Mouse (Mus musculus): ENCODE measurements at regions not wholly inside any gene's neighbourhood (a gene's known extent, or its start where the extent isn't known, plus 50 kb on each side); places are given as distances from the start of the nearest gene placed in this dataset.

- no peaks in the 10 kb centered on the region for H3K9me3 ChIP-seq (replicated peaks; ENCODE audit: control insufficient read depth, low read length)
- no peak overlapping the region for H3K27ac ChIP-seq (ENCODE audit: low read length)
- H3K4me3 ChIP-seq (replicated peaks; ENCODE audit: low read length): no peak overlapping the region
- no peak for ATAC-seq (ENCODE audit: insufficient read depth, low FRiP score)
- H3K27me3 ChIP-seq (ENCODE audit: control insufficient read depth, insufficient read depth, low read length): no peaks in the 10 kb centered on the region
- WGBS: 79% methylated on average over 11 of the region's 11 CpGs
- no peaks in the 10 kb centered on the region for H3K36me3 ChIP-seq (ENCODE audit: control insufficient read depth, insufficient read depth, low read length)
- H3K4me2 ChIP-seq (ENCODE audit: low read depth, low read length): no peak overlapping the region
- no peaks in the 10 kb centered on the region for H3K4me1 ChIP-seq (ENCODE audit: control insufficient read depth, insufficient read depth, low read length)
- no peak overlapping the region for H3K9ac ChIP-seq (ENCODE audit: low read length)
Measured at GRCm38 (mm10) chr7:40794458-40795207, 103.5 kb upstream of the Vstm2b start.

DNA sequence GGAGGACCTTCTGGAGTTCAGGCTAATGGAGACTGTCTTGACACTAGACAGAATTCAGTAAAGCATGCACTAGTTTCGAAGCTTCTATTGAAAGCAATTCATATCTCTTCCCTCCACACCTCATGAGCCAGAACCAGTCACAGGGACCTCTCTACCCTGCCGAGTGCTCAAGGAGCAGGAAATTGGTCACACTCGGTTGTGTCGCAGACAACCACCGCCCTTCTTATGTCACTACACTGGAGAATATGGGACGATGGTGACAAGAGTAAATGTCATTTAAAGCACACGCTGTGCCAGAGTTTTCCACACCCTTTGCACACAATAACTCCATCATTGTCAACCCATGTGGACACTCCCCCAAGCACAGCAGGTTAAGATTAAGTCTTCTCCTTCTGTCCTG lies 98.3 kb upstream of the Vstm2b start:
- Histone ChIP-seq H3K4me2 (ENCODE audit: low read depth, low read length) (no peak overlapping the region), H3K4me3 (replicated peaks; ENCODE audit: low read length) (no peak overlapping the region), H3K9me3 (replicated peaks; ENCODE audit: control insufficient read depth, low read length) (no peaks in the 10 kb centered on the region), H3K27me3 (ENCODE audit: control insufficient read depth, insufficient read depth, low read length) (no peaks in the 10 kb centered on the region), H3K9ac (ENCODE audit: low read length) (no peak overlapping the region), H3K27ac (ENCODE audit: low read length) (no peak overlapping the region), H3K4me1 (ENCODE audit: control insufficient read depth, insufficient read depth, low read length) (no peaks in the 10 kb centered on the region), H3K36me3 (ENCODE audit: control insufficient read depth, insufficient read depth, low read length) (no peaks in the 10 kb centered on the region)
- ATAC-seq (ENCODE audit: insufficient read depth, low FRiP score): no peak
- WGBS: 62% methylated on average over 7 of the region's 7 CpGs

- no peak overlapping the region for H3K9ac ChIP-seq (ENCODE audit: low read length)
- H3K27me3 ChIP-seq (ENCODE audit: control insufficient read depth, insufficient read depth, low read length): no peaks in the 10 kb centered on the region
- ATAC-seq (ENCODE audit: insufficient read depth, low FRiP score): no peak
- WGBS: 50% methylated on average over 2 of the region's 2 CpGs
- H3K4me1 ChIP-seq (ENCODE audit: control insufficient read depth, insufficient read depth, low read length): no peaks in the 10 kb centered on the region
- no peaks in the 10 kb centered on the region for H3K36me3 ChIP-seq (ENCODE audit: control insufficient read depth, insufficient read depth, low read length)
- no peaks in the 10 kb centered on the region for H3K9me3 ChIP-seq (replicated peaks; ENCODE audit: control insufficient read depth, low read length)
- H3K27ac ChIP-seq (ENCODE audit: low read length): no peak overlapping the region
- H3K4me3 ChIP-seq (replicated peaks; ENCODE audit: low read length): no peak overlapping the region
- H3K4me2 ChIP-seq (ENCODE audit: low read depth, low read length): no peak overlapping the region
Measured at GRCm38 (mm10) chr7:40801291-40801690, 96.8 kb upstream of the Vstm2b start.

DNA sequence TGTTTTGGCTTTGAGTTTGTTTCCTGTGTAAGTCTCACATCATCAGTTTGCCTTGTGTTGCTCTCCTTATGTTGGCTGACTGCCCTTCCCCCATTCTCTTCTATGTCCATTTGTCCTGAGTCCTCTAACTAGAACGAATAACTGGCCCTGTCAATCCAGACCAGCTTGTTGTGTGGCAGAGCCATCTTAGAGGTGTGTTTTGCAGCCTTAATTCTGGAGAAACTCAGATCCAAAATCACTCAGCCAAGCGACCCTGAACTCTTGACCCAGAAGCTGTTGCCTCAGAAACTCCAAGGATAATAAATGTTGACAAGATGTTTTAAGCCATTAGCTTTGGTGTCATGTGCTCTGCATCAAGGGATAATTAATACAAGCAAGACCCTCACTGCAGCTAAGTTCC lies 92.9 kb upstream of the Vstm2b start:
- Histone ChIP-seq H3K4me2 (ENCODE audit: low read depth, low read length) (no peak overlapping the region), H3K4me1 (ENCODE audit: control insufficient read depth, insufficient read depth, low read length) (no peaks in the 10 kb centered on the region), H3K9me3 (replicated peaks; ENCODE audit: control insufficient read depth, low read length) (no peaks in the 10 kb centered on the region), H3K4me3 (replicated peaks; ENCODE audit: low read length) (no peak overlapping the region), H3K27me3 (ENCODE audit: control insufficient read depth, insufficient read depth, low read length) (no peaks in the 10 kb centered on the region), H3K9ac (ENCODE audit: low read length) (no peak overlapping the region), H3K27ac (ENCODE audit: low read length) (no peak overlapping the region), H3K36me3 (ENCODE audit: control insufficient read depth, insufficient read depth, low read length) (no peaks in the 10 kb centered on the region)
- no peak for ATAC-seq (ENCODE audit: insufficient read depth, low FRiP score)
- WGBS: 30% methylated on average over 2 of the region's 2 CpGs

GRCm38 (mm10) chr7:40805866-40806265 lies 92.3 kb upstream of the Vstm2b start:
- ATAC-seq (ENCODE audit: insufficient read depth, low FRiP score): no peak
- no peaks in the 10 kb centered on the region for H3K4me1 ChIP-seq (ENCODE audit: control insufficient read depth, insufficient read depth, low read length)
- no peaks in the 10 kb centered on the region for H3K27me3 ChIP-seq (ENCODE audit: control insufficient read depth, insufficient read depth, low read length)
- no peak overlapping the region for H3K27ac ChIP-seq (ENCODE audit: low read length)
- WGBS: 71% methylated on average over 4 of the region's 4 CpGs
- no peaks in the 10 kb centered on the region for H3K36me3 ChIP-seq (ENCODE audit: control insufficient read depth, insufficient read depth, low read length)
- H3K4me3 ChIP-seq (replicated peaks; ENCODE audit: low read length): no peak overlapping the region
- no peak overlapping the region for H3K4me2 ChIP-seq (ENCODE audit: low read depth, low read length)
- H3K9ac ChIP-seq (ENCODE audit: low read length): no peak overlapping the region
- no peaks in the 10 kb centered on the region for H3K9me3 ChIP-seq (replicated peaks; ENCODE audit: control insufficient read depth, low read length)

- Histone ChIP-seq H3K36me3 (ENCODE audit: control insufficient read depth, insufficient read depth, low read length) (no peaks in the 10 kb centered on the region), H3K27ac (ENCODE audit: low read length) (no peak overlapping the region), H3K27me3 (ENCODE audit: control insufficient read depth, insufficient read depth, low read length) (no peaks in the 10 kb centered on the region), H3K9me3 (replicated peaks; ENCODE audit: control insufficient read depth, low read length) (no peaks in the 10 kb centered on the region), H3K4me3 (replicated peaks; ENCODE audit: low read length) (no peak overlapping the region), H3K4me2 (ENCODE audit: low read depth, low read length) (no peak overlapping the region), H3K9ac (ENCODE audit: low read length) (no peak overlapping the region), H3K4me1 (ENCODE audit: control insufficient read depth, insufficient read depth, low read length) (no peaks in the 10 kb centered on the region)
- no peak for ATAC-seq (ENCODE audit: insufficient read depth, low FRiP score)
- whole genome bisulfite sequencing: 81% methylated on average over 4 of the region's 4 CpGs
Measured at GRCm38 (mm10) chr7:40812952-40813351, 85.2 kb upstream of the Vstm2b start.

GRCm38 (mm10) chr7:40825141-40825742 lies 72.9 kb upstream of the Vstm2b start:
- 76% methylated on average over 7 of the region's 7 CpGs for WGBS

GRCm38 (mm10) chr7:40829526-40829925 lies 68.6 kb upstream of the Vstm2b start:
- Histone ChIP-seq H3K27ac (ENCODE audit: low read length) (no peak overlapping the region), H3K36me3 (ENCODE audit: control insufficient read depth, insufficient read depth, low read length) (no peaks in the 10 kb centered on the region), H3K4me1 (ENCODE audit: control insufficient read depth, insufficient read depth, low read length) (no peaks in the 10 kb centered on the region), H3K9ac (ENCODE audit: low read length) (no peak overlapping the region), H3K4me2 (ENCODE audit: low read depth, low read length) (no peak overlapping the region), H3K27me3 (ENCODE audit: control insufficient read depth, insufficient read depth, low read length) (no peaks in the 10 kb centered on the region), H3K4me3 (replicated peaks; ENCODE audit: low read length) (no peak overlapping the region), H3K9me3 (replicated peaks; ENCODE audit: control insufficient read depth, low read length) (no peaks in the 10 kb centered on the region)
- no peak for ATAC-seq (ENCODE audit: insufficient read depth, low FRiP score)
- 82% methylated on average over 5 of the region's 5 CpGs for WGBS

More at GRCm38 (mm10) chr7:40825141-40825742, 72.9 kb upstream of the Vstm2b start:
- no peaks in the 10 kb centered on the region for H3K27me3 ChIP-seq (ENCODE audit: control insufficient read depth, insufficient read depth, low read length)
- no peak overlapping the region for H3K9ac ChIP-seq (ENCODE audit: low read length)
- ATAC-seq (ENCODE audit: insufficient read depth, low FRiP score): no peak
- H3K36me3 ChIP-seq (ENCODE audit: control insufficient read depth, insufficient read depth, low read length): no peaks in the 10 kb centered on the region
- no peaks in the 10 kb centered on the region for H3K4me1 ChIP-seq (ENCODE audit: control insufficient read depth, insufficient read depth, low read length)
- H3K4me2 ChIP-seq (ENCODE audit: low read depth, low read length): no peak overlapping the region
- H3K27ac ChIP-seq (ENCODE audit: low read length): no peak overlapping the region
- no peaks in the 10 kb centered on the region for H3K9me3 ChIP-seq (replicated peaks; ENCODE audit: control insufficient read depth, low read length)
- H3K4me3 ChIP-seq (replicated peaks; ENCODE audit: low read length): no peak overlapping the region

DNA sequence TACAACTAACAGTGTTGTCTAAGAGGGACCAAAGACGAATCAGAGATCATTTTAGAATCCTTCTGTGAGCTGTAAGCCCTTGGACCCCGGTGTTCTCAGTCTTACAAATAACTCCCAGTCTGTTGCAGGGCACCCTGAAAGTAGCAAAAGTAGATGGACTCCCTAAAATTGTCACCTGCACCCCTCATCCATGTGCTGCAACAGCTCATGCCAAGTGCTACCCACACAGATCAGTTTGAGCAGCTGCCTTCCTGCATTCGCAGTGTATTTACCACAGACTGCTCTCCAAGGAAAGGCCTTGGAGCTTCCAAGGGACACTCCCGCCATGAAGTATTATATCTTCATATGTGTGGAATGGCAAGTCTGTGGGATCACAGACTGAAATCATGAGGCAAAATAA lies 66.5 kb upstream of the Vstm2b start:
- no peaks in the 10 kb centered on the region for H3K4me1 ChIP-seq (ENCODE audit: control insufficient read depth, insufficient read depth, low read length)
- no peaks in the 10 kb centered on the region for H3K36me3 ChIP-seq (ENCODE audit: control insufficient read depth, insufficient read depth, low read length)
- WGBS: 76% methylated on average over 4 of the region's 4 CpGs
- H3K9ac ChIP-seq (ENCODE audit: low read length): no peak overlapping the region
- no peak for ATAC-seq (ENCODE audit: insufficient read depth, low FRiP score)
- no peaks in the 10 kb centered on the region for H3K9me3 ChIP-seq (replicated peaks; ENCODE audit: control insufficient read depth, low read length)
- H3K27ac ChIP-seq (ENCODE audit: low read length): no peak overlapping the region
- H3K4me3 ChIP-seq (replicated peaks; ENCODE audit: low read length): no peak overlapping the region
- H3K27me3 ChIP-seq (ENCODE audit: control insufficient read depth, insufficient read depth, low read length): no peaks in the 10 kb centered on the region
- H3K4me2 ChIP-seq (ENCODE audit: low read depth, low read length): no peak overlapping the region
